Mouse (Mus musculus): ENCODE measurements at regions not wholly inside any gene's neighbourhood (a gene's known extent, or its start where the extent isn't known, plus 50 kb on each side); places are given as distances from the start of the nearest gene placed in this dataset.
"Not testable (repeated sequence)": the region's sequence is repeated elsewhere in the genome, so short reads cannot be mapped to it uniquely, and the experiment has no call there.

DNA sequence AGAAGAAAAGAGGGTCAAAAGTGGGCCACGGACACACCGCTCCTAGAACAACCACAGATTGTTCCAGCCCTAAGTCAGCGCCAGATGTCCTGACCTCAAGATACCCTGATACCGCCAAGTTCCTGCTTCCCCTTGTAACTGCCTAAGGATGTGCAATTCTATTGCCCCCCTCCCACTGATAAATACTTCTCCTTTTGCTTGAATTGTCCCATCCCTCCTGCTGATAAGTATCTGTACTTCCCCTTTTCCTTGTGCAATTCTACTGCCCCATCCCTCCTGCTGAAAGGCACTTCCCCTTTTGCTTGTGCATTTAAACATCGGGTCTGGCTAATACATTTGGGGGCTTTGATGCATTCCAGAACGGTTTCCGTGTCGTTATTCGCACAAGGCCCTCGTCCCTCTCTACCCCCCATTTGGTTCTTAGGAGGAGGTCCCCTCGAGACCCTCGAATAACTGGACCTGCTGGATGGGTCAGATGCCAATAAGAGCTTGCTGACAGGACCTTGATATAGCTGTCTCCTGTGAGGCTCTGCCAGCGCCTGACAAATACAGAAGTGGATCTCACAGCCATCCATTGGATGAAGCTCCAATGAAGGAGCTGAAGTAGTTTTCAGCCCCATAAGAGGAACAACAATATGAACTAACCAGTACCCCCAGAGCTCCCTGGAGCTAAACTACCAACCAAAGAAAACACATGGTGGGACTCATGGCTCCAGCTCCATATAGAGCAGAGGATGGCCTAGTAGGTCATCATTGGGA lies 336.7 kb upstream of the 1700009N14Rik start:
- TF ChIP-seq CTCF (IDR thresholded peaks at IDR 0.05; ENCODE audit: low read depth, low read length); POLR2A (IDR thresholded peaks at IDR 0.05; ENCODE audit: extremely low read depth, insufficient read depth, low read length): not testable (repeated sequence)

Data from liver, adult 2 months (tissue).